Mouse (Mus musculus) erythroblast, embryonic 14.5 days (primary cell): ENCODE results near the gene Sgcd. TPM values are rescaled to one million over a fixed set of nuclear protein-coding genes. Genes with fewer than 3 reads are reported as not detected.
"Not testable (repeated sequence)": the region's sequence is repeated elsewhere in the genome, so short reads cannot be mapped to it uniquely, and the experiment has no call there.

Experiments used
- H3K27me3 ChIP-seq: 2 replicates; pipeline ENCODE4 v1.6.1; 2012; ENCODE audit warnings: inconsistent platforms; ENCODE audit not compliant: control insufficient read depth
- H3K36me3 ChIP-seq: 2 replicates; pipeline ENCODE4 v1.6.1; 2012; ENCODE audit warnings: mild to moderate bottlenecking, inconsistent platforms; ENCODE audit not compliant: control insufficient read depth
- H3K4me1 ChIP-seq: 2 replicates; pipeline ENCODE4 v1.6.1; 2012; ENCODE audit warnings: inconsistent platforms; ENCODE audit not compliant: control insufficient read depth
- H3K4me3 ChIP-seq: replicated peaks from 2 replicates; pipeline ENCODE3; 2012; ENCODE audit warnings: moderate library complexity, mild to moderate bottlenecking, inconsistent platforms
- H3K9me3 ChIP-seq: 2 replicates; pipeline ENCODE4 v1.6.1; 2012; ENCODE audit warnings: low read length, inconsistent platforms, mixed read lengths; ENCODE audit not compliant: control insufficient read depth
- GATA1 ChIP-seq: IDR thresholded peaks from 2 replicates; pipeline ENCODE4 v1.6.1; 2012; ENCODE audit warnings: low read length, inconsistent platforms, mixed read lengths
- TAL1 ChIP-seq: IDR thresholded peaks from 3 replicates; pipeline ENCODE4 v1.6.1; 2012; ENCODE audit warnings: low read length, inconsistent platforms, mixed read lengths
- polyA plus RNA-seq: library from polyadenylated mRNA; stranded (reverse); fragments of >175 nt; gene quantifications from 2 replicates; pipeline ENCODE4 v1.2.3, GENCODE M21; 2012

Sgcd gene
- polyA plus RNA-seq, 1 experiment, result not detected

GRCm38 (mm10) chr11:47446337-47446736, 542.4 kb downstream of the Sgcd start:
- Histone ChIP-seq H3K27me3 (no peaks in the 10 kb centered on the region), H3K9me3 (no peaks in the 10 kb centered on the region), H3K4me3 (no peak overlapping the region), H3K4me1 (no peaks in the 10 kb centered on the region), H3K36me3 (no peaks in the 10 kb centered on the region)
- TF ChIP-seq GATA1 (no peak), TAL1 (no peak)

GRCm38 (mm10) chr11:47445683-47446082, 543.1 kb downstream of the Sgcd start:
- Histone ChIP-seq H3K4me3 (no peak overlapping the region), H3K27me3 (no peaks in the 10 kb centered on the region), H3K4me1 (no peaks in the 10 kb centered on the region), H3K9me3 (no peaks in the 10 kb centered on the region), H3K36me3 (no peaks in the 10 kb centered on the region)
- TF ChIP-seq TAL1 (no peak), GATA1 (no peak)

GRCm38 (mm10) chr11:47442266-47442665, 546.5 kb downstream of the Sgcd start:
- Histone ChIP-seq H3K4me3 (no peak overlapping the region), H3K27me3 (no peaks in the 10 kb centered on the region), H3K4me1 (no peaks in the 10 kb centered on the region), H3K36me3 (no peaks in the 10 kb centered on the region), H3K9me3 (no peaks in the 10 kb centered on the region)
- TF ChIP-seq TAL1 (no peak), GATA1 (no peak)

GRCm38 (mm10) chr11:47399607-47400006, 589.2 kb downstream of the Sgcd start:
- Histone ChIP-seq H3K27me3 (no peaks in the 10 kb centered on the region), H3K4me3 (no peak overlapping the region), H3K36me3 (no peaks in the 10 kb centered on the region), H3K9me3 (peaks cover 2% of the 10 kb centered on the region; the same call in 1 of the 2 replicates), H3K4me1 (no peaks in the 10 kb centered on the region)
- TF ChIP-seq TAL1, result no peak
- TF ChIP-seq GATA1, result no peak

DNA sequence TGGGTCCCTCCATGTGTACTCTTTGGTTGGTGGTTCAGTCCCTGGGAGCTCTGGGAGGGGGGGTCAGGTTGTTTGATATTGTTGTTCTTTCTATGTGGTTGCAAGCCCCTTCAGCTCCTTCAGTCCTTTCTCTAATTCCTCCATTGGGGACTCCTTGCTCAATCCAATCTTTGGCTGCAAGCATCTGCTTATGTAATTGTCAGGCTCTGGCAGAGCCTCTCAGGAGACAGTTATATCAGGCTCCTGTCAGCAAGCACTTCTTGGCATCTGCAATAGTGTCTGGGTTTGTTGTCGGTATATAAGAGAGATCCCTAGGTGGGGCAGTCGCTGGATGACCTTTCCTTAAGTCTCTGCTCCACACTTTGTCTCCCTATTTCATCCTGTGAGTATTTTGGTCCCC, 598.0 kb downstream of the Sgcd start:
- H3K9me3 ChIP-seq, H3K36me3 ChIP-seq: not testable (repeated sequence)

DNA sequence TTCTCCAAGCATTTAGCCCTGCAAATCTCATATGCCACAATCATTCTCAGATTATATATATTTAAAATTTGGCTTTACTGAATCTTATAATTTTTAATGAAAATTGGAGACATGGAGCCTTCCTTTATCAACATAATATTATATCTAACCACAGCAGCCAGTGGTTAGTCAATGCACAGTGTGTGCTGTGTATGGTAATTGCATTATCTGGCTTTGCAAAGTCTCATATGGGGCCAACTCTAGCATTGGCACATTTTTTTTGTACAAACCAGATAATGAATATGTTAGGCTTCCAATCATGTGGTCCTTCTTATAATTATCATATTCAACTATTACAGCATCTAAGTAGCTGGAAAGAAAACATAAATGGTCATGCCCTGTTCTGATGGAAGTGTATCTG, 599.4 kb downstream of the Sgcd start:
- no peaks in the 10 kb centered on the region for H3K9me3 ChIP-seq
- TF ChIP-seq TAL1 (no peak), GATA1 (no peak)
- no peaks in the 10 kb centered on the region for H3K27me3 ChIP-seq
- H3K4me1 ChIP-seq, result no peaks in the 10 kb centered on the region
- no peak overlapping the region for H3K4me3 ChIP-seq
- no peaks in the 10 kb centered on the region for H3K36me3 ChIP-seq

More for the DNA sequence above, 598.0 kb downstream of the Sgcd start:
- H3K27me3 ChIP-seq, H3K4me1 ChIP-seq, H3K4me3 ChIP-seq: not testable (repeated sequence)

DNA sequence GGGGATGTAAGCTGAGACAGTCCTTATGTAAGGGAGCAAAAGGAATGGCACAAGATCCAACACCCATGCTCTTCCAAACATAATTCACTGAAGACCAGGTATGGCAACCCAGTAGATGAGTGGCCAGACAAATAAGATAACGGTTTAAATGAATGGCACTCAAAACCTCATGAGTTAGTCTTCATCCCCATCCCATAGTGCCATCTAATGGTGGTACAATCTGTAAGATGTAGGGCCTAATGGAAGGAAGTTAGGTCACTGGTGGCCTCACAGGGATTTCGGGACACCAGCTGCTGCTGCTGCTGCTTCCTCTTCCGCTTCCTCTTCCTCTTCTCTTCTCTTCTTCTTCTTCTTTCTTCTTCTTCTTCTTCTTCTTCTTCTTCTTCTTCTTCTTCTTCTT, 601.0 kb downstream of the Sgcd start:
- Histone ChIP-seq H3K4me3 (no peak overlapping the region), H3K27me3 (no peaks in the 10 kb centered on the region), H3K9me3 (no peaks in the 10 kb centered on the region), H3K4me1 (no peaks in the 10 kb centered on the region), H3K36me3 (no peaks in the 10 kb centered on the region)
- no peak for TF ChIP-seq GATA1
- TF ChIP-seq TAL1, result no peak

DNA sequence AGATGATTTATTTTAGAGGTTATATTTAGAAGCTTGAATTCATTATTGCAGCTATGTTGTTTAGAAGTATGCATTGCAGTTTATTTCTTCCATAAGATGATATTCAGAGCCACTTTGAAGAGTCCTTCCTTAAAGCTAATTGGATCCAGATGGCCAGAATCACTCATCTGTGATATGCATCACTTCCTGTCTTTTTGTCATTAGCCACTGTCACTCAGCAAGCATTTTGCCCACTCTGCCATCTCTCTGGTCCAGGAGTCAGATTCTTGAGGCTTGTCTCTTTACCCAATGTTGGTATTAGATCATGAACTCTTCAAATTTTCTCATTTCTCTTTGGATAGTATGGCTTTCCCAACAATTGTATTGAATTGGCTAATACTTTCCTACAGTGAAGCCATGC, 602.6 kb downstream of the Sgcd start:
- Histone ChIP-seq H3K27me3 (no peaks in the 10 kb centered on the region), H3K4me1 (no peaks in the 10 kb centered on the region)
- TF ChIP-seq GATA1, result no peak
- no peak for TF ChIP-seq TAL1

DNA sequence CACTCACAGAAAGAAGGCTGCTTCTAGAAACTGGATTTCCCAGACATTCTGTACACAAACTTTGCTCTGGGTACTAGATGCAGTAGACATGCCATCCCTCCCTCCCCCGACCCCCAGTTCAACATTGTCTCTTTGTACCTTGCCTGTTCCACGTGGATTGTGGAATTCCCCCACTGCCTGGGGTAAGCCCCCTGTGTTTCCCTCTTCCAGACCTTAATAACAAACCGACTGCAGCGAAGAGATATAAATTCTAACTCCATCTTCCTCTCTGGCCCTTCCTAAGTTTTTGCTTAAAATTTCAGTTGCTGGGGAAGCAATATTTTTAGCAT, 609.2 kb downstream of the Sgcd start:
- no peak for TF ChIP-seq TAL1
- TF ChIP-seq GATA1, result no peak
- no peak overlapping the region for H3K4me3 ChIP-seq
- no peaks in the 10 kb centered on the region for H3K4me1 ChIP-seq
- H3K27me3 ChIP-seq, result no peaks in the 10 kb centered on the region
- H3K36me3 ChIP-seq, result no peaks in the 10 kb centered on the region
- H3K9me3 ChIP-seq, result no peaks in the 10 kb centered on the region

More for the DNA sequence above, 602.6 kb downstream of the Sgcd start:
- no peaks in the 10 kb centered on the region for H3K36me3 ChIP-seq
- no peak overlapping the region for H3K4me3 ChIP-seq
- no peaks in the 10 kb centered on the region for H3K9me3 ChIP-seq

DNA sequence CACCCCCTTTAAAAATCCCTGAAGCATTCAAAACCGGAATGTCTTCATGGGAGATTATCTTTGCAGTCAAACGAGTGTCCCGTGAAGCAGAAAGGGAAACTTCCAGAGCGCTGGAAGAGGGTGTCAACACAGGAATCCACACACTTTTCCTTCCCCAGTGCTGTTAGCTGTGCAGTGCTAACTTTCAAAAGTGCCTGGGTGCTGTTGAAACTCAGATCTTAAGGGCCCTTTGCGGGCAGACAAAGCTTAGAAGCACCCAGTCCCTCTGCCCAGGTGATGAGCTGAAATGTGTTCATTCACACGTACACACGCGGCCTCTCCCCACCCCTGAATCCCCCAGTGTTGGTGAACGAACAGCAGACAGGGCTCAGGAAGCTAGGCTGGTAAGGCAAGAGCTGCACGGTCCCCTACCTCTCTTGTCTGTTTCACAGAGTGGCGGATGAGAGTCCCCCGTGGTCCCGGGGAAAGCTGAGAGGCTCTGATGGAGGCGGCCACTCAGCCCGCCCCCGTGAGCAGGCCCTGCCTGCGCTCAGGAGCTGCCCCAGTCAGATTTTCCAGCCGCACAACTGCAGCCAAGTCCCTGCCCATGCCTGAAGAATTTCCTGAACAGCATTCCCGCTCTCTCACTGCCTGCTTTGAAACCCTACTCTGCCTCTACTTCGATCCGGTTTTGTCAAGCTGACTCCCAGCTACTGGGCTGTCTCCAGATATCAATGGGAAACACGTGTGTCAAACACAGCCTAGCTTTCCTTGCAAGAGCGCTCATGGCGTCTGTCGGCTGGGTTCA, 609.7 kb downstream of the Sgcd start:
- no peaks in the 10 kb centered on the region for H3K27me3 ChIP-seq
- H3K9me3 ChIP-seq, result no peaks in the 10 kb centered on the region
- H3K4me3 ChIP-seq, result no peak overlapping the region
- H3K36me3 ChIP-seq, result no peaks in the 10 kb centered on the region
- TF ChIP-seq TAL1 (no peak), GATA1 (no peak)
- H3K4me1 ChIP-seq, result no peaks in the 10 kb centered on the region
